Mouse (Mus musculus) MEL (cell line): ENCODE results near the gene Gm20521. TPM values are rescaled to one million over a fixed set of nuclear protein-coding genes. Genes with fewer than 3 reads are reported as not detected.

Experiments
- DNase-seq: peaks from one replicate; pipeline ENCODE4 v3.0.0; 2011; ENCODE audit warnings: low read depth, low spot score
- H3K27ac ChIP-seq: 2 replicates; pipeline ENCODE4 v1.5.1; 2012; ENCODE audit warnings: low read depth, mild to moderate bottlenecking, control low read depth, low read length, moderate library complexity; ENCODE audit not compliant: control insufficient read depth
- H3K27me3 ChIP-seq, 2 experiments: fragments of 150-350 bp in 1 of 2; sonication (generic) in 1 of 2; 2 replicates each; pipeline ENCODE4 v1.6.1; 2012; ENCODE audit warnings: low read length in 2 of 2, mild to moderate bottlenecking in 2 of 2, improper control_type of control experiment in 1 of 2, moderate library complexity in 1 of 2; ENCODE audit not compliant: insufficient read depth in 2 of 2, control insufficient read depth in 1 of 2
- H3K36me3 ChIP-seq, 2 experiments: 2 replicates each; pipeline ENCODE4 v1.6.1; 2012 to 2014; ENCODE audit warnings: low read length in 2 of 2, improper control_type of control experiment in 1 of 2, inconsistent platforms in 1 of 2, mild to moderate bottlenecking in 1 of 2; ENCODE audit not compliant: insufficient read depth in 2 of 2, control insufficient read depth in 1 of 2
- H3K4me1 ChIP-seq, 2 experiments: fragments of 150-350 bp in 1 of 2; sonication (generic) in 1 of 2; 2 replicates each; pipeline ENCODE4 v1.6.1; 2012; ENCODE audit warnings: low read length in 2 of 2, improper control_type of control experiment in 1 of 2, mild to moderate bottlenecking in 1 of 2; ENCODE audit not compliant: insufficient read depth in 2 of 2, control insufficient read depth in 1 of 2
- H3K4me3 ChIP-seq, 2 experiments: fragments of 150-350 bp in 1 of 2; sonication (generic) in 1 of 2; 2 replicates each; pipeline ENCODE4 v1.5.1; 2012; ENCODE audit warnings: low read depth in 2 of 2, low read length in 2 of 2, mild to moderate bottlenecking in 2 of 2, moderate library complexity in 2 of 2, control low read depth in 1 of 2, improper control_type of control experiment in 1 of 2; ENCODE audit not compliant: control insufficient read depth in 1 of 2, insufficient read depth in 1 of 2
- H3K79me2 ChIP-seq: 2 replicates; pipeline ENCODE4 v1.6.1; 2012; ENCODE audit warnings: mild to moderate bottlenecking, low read length, moderate library complexity; ENCODE audit not compliant: control insufficient read depth, poor library complexity, insufficient read depth
- H3K9ac ChIP-seq: 2 replicates; pipeline ENCODE4 v1.6.1; 2012; ENCODE audit warnings: low read depth, mild to moderate bottlenecking, control low read depth, low read length, moderate library complexity; ENCODE audit not compliant: control insufficient read depth, poor library complexity, severe bottlenecking
- H3K9me3 ChIP-seq: fragments of 150-350 bp; sonication (generic); replicated peaks from 2 replicates; pipeline ENCODE4 v1.6.1; 2012; ENCODE audit warnings: mild to moderate bottlenecking, low read length, improper control_type of control experiment, moderate library complexity; ENCODE audit not compliant: insufficient read depth
- BHLHE40 ChIP-seq: IDR thresholded peaks from 2 replicates; pipeline ENCODE4 v1.6.1; 2012; ENCODE audit warnings: low read depth, mild to moderate bottlenecking, inconsistent platforms, low read length, improper control_type of control experiment, borderline replicate concordance
- CHD1 ChIP-seq: IDR thresholded peaks from 2 replicates; pipeline ENCODE4 v1.6.1; 2012; ENCODE audit warnings: low read depth, mild to moderate bottlenecking, inconsistent platforms, low read length, improper control_type of control experiment
- CHD2 ChIP-seq: IDR thresholded peaks from 2 replicates; pipeline ENCODE4 v1.6.1; 2011; ENCODE audit warnings: low read length, improper control_type of control experiment
- CTCF ChIP-seq, 3 experiments: IDR thresholded peaks in 2 of 3; conservative IDR thresholded peaks in 1 of 3; 2 replicates each; pipeline ENCODE4 v1.5.1; 2011 to 2012; ENCODE audit warnings: low read length in 3 of 3, low read depth in 2 of 3, mild to moderate bottlenecking in 2 of 3, improper control_type of control experiment in 1 of 3, inconsistent platforms in 1 of 3, mixed read lengths in 1 of 3, moderate library complexity in 1 of 3; ENCODE audit not compliant: control insufficient read depth in 1 of 3, insufficient read depth in 1 of 3, poor library complexity in 1 of 3, severe bottlenecking in 1 of 3
- E2F4 ChIP-seq: IDR thresholded peaks from 2 replicates; pipeline ENCODE4 v1.6.1; 2011; ENCODE audit warnings: low read depth, low read length, improper control_type of control experiment, borderline replicate concordance
- ELF1 ChIP-seq: IDR thresholded peaks from 2 replicates; pipeline ENCODE4 v1.6.1; 2014; ENCODE audit warnings: low read depth, mild to moderate bottlenecking, inconsistent platforms, low read length, improper control_type of control experiment, moderate library complexity
- ETS1 ChIP-seq: IDR thresholded peaks from 2 replicates; pipeline ENCODE4 v1.6.1; 2012; ENCODE audit warnings: low read depth, mild to moderate bottlenecking, inconsistent platforms, low read length, improper control_type of control experiment, moderate library complexity
- GABPA ChIP-seq: IDR thresholded peaks from 2 replicates; pipeline ENCODE4 v1.6.1; 2012; ENCODE audit warnings: low read depth, mild to moderate bottlenecking, inconsistent platforms, low read length, improper control_type of control experiment, moderate library complexity
- HCFC1 ChIP-seq: IDR thresholded peaks from 2 replicates; pipeline ENCODE4 v1.6.1; 2012; ENCODE audit warnings: low read depth, mild to moderate bottlenecking, inconsistent platforms, low read length, improper control_type of control experiment, moderate library complexity
- JUND ChIP-seq: IDR thresholded peaks from 2 replicates; pipeline ENCODE4 v1.6.1; 2011; ENCODE audit warnings: low read depth, mild to moderate bottlenecking, improper control_type of control experiment, low read length
- KAT2A ChIP-seq: conservative IDR thresholded peaks from 2 replicates; pipeline ENCODE4 v1.6.1; 2012; ENCODE audit warnings: low read depth, low read length, improper control_type of control experiment, inconsistent platforms
- MAFK ChIP-seq: IDR thresholded peaks from 2 replicates; pipeline ENCODE4 v1.6.1; 2011; ENCODE audit warnings: low read depth, mild to moderate bottlenecking, low read length, improper control_type of control experiment, borderline replicate concordance
- MAX ChIP-seq: IDR thresholded peaks from 2 replicates; pipeline ENCODE4 v1.6.1; 2011; ENCODE audit warnings: low read length, improper control_type of control experiment
- MXI1 ChIP-seq: IDR thresholded peaks from 2 replicates; pipeline ENCODE4 v1.6.1; 2011; ENCODE audit warnings: mild to moderate bottlenecking, low read depth, low read length, improper control_type of control experiment
- NELFE ChIP-seq: IDR thresholded peaks from 2 replicates; pipeline ENCODE4 v1.6.1; 2011; ENCODE audit warnings: low read depth, low read length, improper control_type of control experiment
- NRF1 ChIP-seq: IDR thresholded peaks from 2 replicates; pipeline ENCODE4 v1.6.1; 2014; ENCODE audit warnings: low read depth, mild to moderate bottlenecking, inconsistent platforms, low read length, improper control_type of control experiment, moderate library complexity; ENCODE audit not compliant: poor library complexity, insufficient read depth, severe bottlenecking
- POLR2AphosphoS2 ChIP-seq: IDR thresholded peaks from 2 replicates; pipeline ENCODE4 v1.6.1; 2011; ENCODE audit warnings: low read length, improper control_type of control experiment
- POLR2AphosphoS5 ChIP-seq: IDR thresholded peaks from 2 replicates; pipeline ENCODE4 v1.6.1; 2012; ENCODE audit warnings: low read depth, borderline replicate concordance, mild to moderate bottlenecking, inconsistent platforms, low read length, moderate library complexity, mixed read lengths
- RAD21 ChIP-seq: IDR thresholded peaks from 2 replicates; pipeline ENCODE4 v1.6.1; 2011; ENCODE audit warnings: mild to moderate bottlenecking, low read depth, low read length, improper control_type of control experiment
- RCOR1 ChIP-seq: IDR thresholded peaks from 2 replicates; pipeline ENCODE4 v1.6.1; 2012; ENCODE audit warnings: low read depth, mild to moderate bottlenecking, inconsistent platforms, low read length, improper control_type of control experiment
- SMC3 ChIP-seq: IDR thresholded peaks from 2 replicates; pipeline ENCODE4 v1.6.1; 2011; ENCODE audit warnings: low read depth, low read length, improper control_type of control experiment
- TAL1 ChIP-seq: IDR thresholded peaks from 2 replicates; pipeline ENCODE4 v1.6.1; 2012; ENCODE audit warnings: mild to moderate bottlenecking, inconsistent platforms, low read length, moderate library complexity, mixed read lengths
- TCF12 ChIP-seq: IDR thresholded peaks from 2 replicates; pipeline ENCODE4 v1.6.1; 2014; ENCODE audit warnings: low read depth, mild to moderate bottlenecking, inconsistent platforms, low read length, improper control_type of control experiment, moderate library complexity
- USF1 ChIP-seq: IDR thresholded peaks from 2 replicates; pipeline ENCODE4 v1.6.1; 2014; ENCODE audit warnings: low read depth, mild to moderate bottlenecking, inconsistent platforms, low read length, improper control_type of control experiment, moderate library complexity
- USF2 ChIP-seq, 2 experiments: IDR thresholded peaks; 2 replicates each; pipeline ENCODE4 v1.6.1; 2011 to 2012; ENCODE audit warnings: improper control_type of control experiment in 2 of 2, low read length in 2 of 2, borderline replicate concordance in 1 of 2, inconsistent platforms in 1 of 2, low read depth in 1 of 2, mild to moderate bottlenecking in 1 of 2; ENCODE audit not compliant: insufficient read depth in 1 of 2
- ZC3H11A ChIP-seq: IDR thresholded peaks from 2 replicates; pipeline ENCODE4 v1.6.1; 2012; ENCODE audit warnings: low read depth, mild to moderate bottlenecking, inconsistent platforms, low read length, improper control_type of control experiment
- ZKSCAN1 ChIP-seq: IDR thresholded peaks from 2 replicates; pipeline ENCODE4 v1.6.1; 2012; ENCODE audit warnings: low read depth, mild to moderate bottlenecking, inconsistent platforms, low read length, improper control_type of control experiment, moderate library complexity
- ZMIZ1 ChIP-seq: IDR thresholded peaks from 2 replicates; pipeline ENCODE4 v1.6.1; 2012; ENCODE audit warnings: low read depth, mild to moderate bottlenecking, inconsistent platforms, low read length, improper control_type of control experiment, moderate library complexity
- ZNF384 ChIP-seq: IDR thresholded peaks from 2 replicates; pipeline ENCODE4 v1.6.1; 2012; ENCODE audit warnings: low read depth, mild to moderate bottlenecking, inconsistent platforms, low read length, improper control_type of control experiment
- polyA plus RNA-seq, 2 experiments: library from polyadenylated mRNA; stranded (reverse) in 1 of 2; unstranded in 1 of 2; fragments of >175 nt in 1 of 2; fragments of >200 nt in 1 of 2; gene quantifications; 2 replicates each; pipeline versions ENCODE4 v1.2.1 to v1.2.4; 2012; ENCODE audit warnings: low replicate concordance in 2 of 2, low read depth in 1 of 2; ENCODE audit not compliant: insufficient read length in 2 of 2, insufficient read depth in 1 of 2, missing spikeins in 1 of 2
- total RNA-seq: library from RNA; depleted of rRNA; stranded (reverse); fragments of 300-350 nt; gene quantifications from 2 replicates; pipeline ENCODE4 v1.2.3, GENCODE M21; 2012

Gene Gm20521
- total and polyA plus RNA-seq, 3 experiments, result 0.58 to 3.4 TPM; not detected in 1

DNA sequence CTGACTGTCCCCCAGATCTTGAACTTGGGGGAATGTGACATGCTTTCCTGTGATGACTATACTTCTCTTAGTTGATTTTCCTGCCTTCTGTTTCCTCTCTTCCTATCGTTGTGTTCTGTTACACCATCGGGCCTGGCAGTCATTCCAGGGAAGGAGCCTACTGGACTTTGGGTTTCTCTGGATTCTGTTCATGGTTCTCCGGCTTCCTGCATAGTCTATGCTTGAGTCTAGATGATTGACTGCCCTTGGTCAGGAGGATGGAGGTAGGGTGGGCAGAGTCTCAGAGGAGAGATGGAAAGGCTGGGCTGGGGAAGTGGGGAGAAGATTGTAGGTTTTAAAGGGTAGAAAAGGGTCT lies 56.9 kb downstream of the Gm20521 start:
- Histone ChIP-seq H3K9me3 (no peaks in the 10 kb centered on the region), H3K9ac (no peak overlapping the region), H3K27me3 (0 out of 4 replicates have a peak, but pooled peaks cover 0 to under 1% of the 10 kb centered on the region in 2 experiments), H3K4me1 (peaks cover 0 to 8% of the 10 kb centered on the region in 2 experiments; a peak in 1 of 4 replicates), H3K36me3 (peaks cover 0 to 5% of the 10 kb centered on the region in 2 experiments; a peak in 1 of 4 replicates), H3K4me3 (no peak overlapping the region), H3K27ac (no peak overlapping the region), H3K79me2 (no peaks in the 10 kb centered on the region)
- no peak for DNase-seq
- no peak for TF ChIP-seq ZNF384
- no peak for TF ChIP-seq MAX
- no peak for TF ChIP-seq ELF1
- TF ChIP-seq TAL1, result no peak
- TF ChIP-seq CHD1, result no peak
- no peak for TF ChIP-seq POLR2AphosphoS2

GRCm38 (mm10) chr14:54941024-54941978 lies 58.1 kb downstream of the Gm20521 start:
- Histone ChIP-seq H3K36me3 (peaks cover 0 to 5% of the 10 kb centered on the region in 2 experiments; a peak in 1 of 4 replicates), H3K27me3 (no peaks in the 10 kb centered on the region; a peak in 1 of 4 replicates)

DNA sequence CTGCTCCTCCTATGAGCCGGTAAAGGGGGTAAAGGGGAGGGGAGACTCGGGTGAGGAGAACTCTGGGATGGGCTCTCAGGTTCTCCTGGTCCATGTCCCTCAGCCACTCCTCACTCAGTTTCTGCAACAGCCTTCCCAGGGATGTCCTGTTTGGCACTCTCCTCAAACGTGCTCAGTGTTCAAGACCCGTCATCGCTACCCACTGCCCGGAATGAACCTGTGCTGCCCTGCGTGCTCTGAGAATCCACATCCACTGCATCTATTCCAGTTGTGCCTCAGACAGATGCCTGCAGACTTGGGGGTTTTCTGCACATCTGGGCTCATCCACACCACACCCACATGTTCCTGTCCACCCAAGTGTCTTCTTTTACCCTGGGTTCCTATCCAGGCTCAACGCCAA lies 59.2 kb downstream of the Gm20521 start:
- H3K4me1 ChIP-seq, result no peaks in the 10 kb centered on the region
- no peaks in the 10 kb centered on the region for H3K9me3 ChIP-seq
- no peak overlapping the region for H3K4me3 ChIP-seq
- no peak overlapping the region for H3K9ac ChIP-seq
- H3K36me3 ChIP-seq, result no peaks in the 10 kb centered on the region
- DNase-seq, result no peak
- H3K27ac ChIP-seq, result no peak overlapping the region
- no peaks in the 10 kb centered on the region; a peak in 1 of 4 replicates for H3K27me3 ChIP-seq
- H3K79me2 ChIP-seq, result no peaks in the 10 kb centered on the region
- TF ChIP-seq USF1 (no peak), HCFC1 (no peak), ZC3H11A (no peak), E2F4 (no peak), ZMIZ1 (no peak), CTCF (IDR thresholded peaks at IDR 0.05 in 2 of 3, conservative IDR thresholded peaks at IDR 0.05 in 1 of 3; ENCODE audit: control insufficient read depth in 1 of 3, insufficient read depth in 1 of 3, low read depth in 2 of 3, low read length in 3 of 3, poor library complexity in 1 of 3, severe bottlenecking in 1 of 3) (no peak), TCF12 (no peak), JUND (no peak), MAFK (no peak), USF2 (IDR thresholded peaks at IDR 0.05; ENCODE audit: borderline replicate concordance in 1 of 2, insufficient read depth in 1 of 2, low read depth in 1 of 2, low read length in 2 of 2) (no peak), MXI1 (no peak), RAD21 (no peak), RCOR1 (no peak), GABPA (no peak)

More at GRCm38 (mm10) chr14:54941024-54941978, 58.1 kb downstream of the Gm20521 start:
- Histone ChIP-seq H3K27ac (no peak overlapping the region), H3K4me1 (peaks cover 0 to 8% of the 10 kb centered on the region in 2 experiments; a peak in 1 of 4 replicates), H3K4me3 (no peak overlapping the region), H3K79me2 (no peaks in the 10 kb centered on the region), H3K9ac (no peak overlapping the region), H3K9me3 (no peaks in the 10 kb centered on the region)
- no peak for DNase-seq
- no peak for TF ChIP-seq ZNF384
- no peak for TF ChIP-seq NRF1
- TF ChIP-seq ZKSCAN1, result no peak
- TF ChIP-seq E2F4, result no peak
- no peak for TF ChIP-seq NELFE
- TF ChIP-seq MAFK, result no peak
- no peak for TF ChIP-seq BHLHE40
- TF ChIP-seq ETS1, result no peak
- TF ChIP-seq GABPA, result no peak
- no peak for TF ChIP-seq KAT2A
- no peak for TF ChIP-seq POLR2AphosphoS5
- no peak for TF ChIP-seq CHD2
- no peak for TF ChIP-seq TAL1
- TF ChIP-seq SMC3, result no peak
